Mouse (Mus musculus): ENCODE data around the gene Hist1h1d. TPM values are rescaled to one million over a fixed set of nuclear protein-coding genes. Genes with fewer than 3 reads are reported as not detected.
"Not testable (repeated sequence)": the region's sequence is repeated elsewhere in the genome, so short reads cannot be mapped to it uniquely, and the experiment has no call there.

Hist1h1d gene
- polyA plus RNA-seq, 1 experiment from 2014 or later, result 0.64 TPM

DNA sequence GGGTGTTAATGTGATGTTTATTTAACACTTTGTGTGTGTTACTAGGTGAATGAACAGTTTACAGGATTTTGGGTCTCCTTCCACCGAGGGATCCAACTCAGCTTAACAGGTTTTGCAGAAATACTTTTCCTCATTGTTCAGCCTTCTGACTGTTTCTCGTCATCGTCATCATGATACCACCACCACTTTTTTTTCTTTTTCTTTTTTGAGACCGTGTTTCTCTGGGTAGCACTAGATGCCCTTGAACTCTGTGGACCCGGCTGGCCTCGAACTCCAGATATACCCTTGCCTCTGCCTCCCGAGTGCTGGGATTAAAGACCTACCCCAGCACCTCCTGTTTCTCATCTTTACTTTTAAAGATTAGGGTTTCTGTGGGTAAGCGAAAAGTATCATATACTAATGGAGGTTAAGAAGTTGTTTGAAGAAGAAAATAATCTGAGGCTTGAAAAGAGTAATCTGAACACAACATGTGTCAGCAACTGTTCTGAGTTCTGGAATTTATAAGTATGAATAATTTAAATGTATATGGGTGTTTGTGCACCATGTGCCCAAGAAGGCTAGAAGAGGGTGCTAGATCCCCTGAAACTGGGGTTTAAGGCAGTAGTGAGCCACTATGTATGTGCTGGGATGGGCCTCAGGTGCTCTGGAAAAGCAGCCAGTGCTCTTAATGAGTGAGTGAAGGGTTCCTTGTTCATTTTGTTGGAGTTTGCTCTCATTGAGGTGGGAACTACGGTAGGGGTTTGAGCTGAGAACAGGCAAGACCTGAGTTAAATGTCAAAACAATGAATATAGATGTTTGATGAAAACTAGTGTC, 20.6 kb upstream of the Hist1h1d start:
- Histone ChIP-seq H3K9ac (ENCODE audit: low read length) (peak overlapping the region; percentile 89), H3K4me3 (ENCODE audit: low read depth, low read length) (peak overlapping the region; percentile 54), H3K4me1 (replicated peaks; ENCODE audit: control insufficient read depth, insufficient read depth, low read length) (peaks cover 24% of the 10 kb centered on the region), H3K27ac (ENCODE audit: low read depth) (peak overlapping the region; percentile 99), H3K27me3 (replicated peaks; ENCODE audit: control insufficient read depth, insufficient read depth, low read length) (no peaks in the 10 kb centered on the region), H3K4me2 (ENCODE audit: low read length) (peak overlapping the region; percentile 70), H3K36me3 (ENCODE audit: control insufficient read depth, insufficient read depth, low read length) (no peaks in the 10 kb centered on the region), H3K9me3 (ENCODE audit: control insufficient read depth, low read length) (no peaks in the 10 kb centered on the region)
- WGBS, result 15% methylated on average over 9 of the region's 9 CpGs
- ATAC-seq (replicated peaks; ENCODE audit: low FRiP score, low TSS enrichment, low read depth) (no peak), DNase-seq (ENCODE audit: low spot score) (peak; percentile 51)

DNA sequence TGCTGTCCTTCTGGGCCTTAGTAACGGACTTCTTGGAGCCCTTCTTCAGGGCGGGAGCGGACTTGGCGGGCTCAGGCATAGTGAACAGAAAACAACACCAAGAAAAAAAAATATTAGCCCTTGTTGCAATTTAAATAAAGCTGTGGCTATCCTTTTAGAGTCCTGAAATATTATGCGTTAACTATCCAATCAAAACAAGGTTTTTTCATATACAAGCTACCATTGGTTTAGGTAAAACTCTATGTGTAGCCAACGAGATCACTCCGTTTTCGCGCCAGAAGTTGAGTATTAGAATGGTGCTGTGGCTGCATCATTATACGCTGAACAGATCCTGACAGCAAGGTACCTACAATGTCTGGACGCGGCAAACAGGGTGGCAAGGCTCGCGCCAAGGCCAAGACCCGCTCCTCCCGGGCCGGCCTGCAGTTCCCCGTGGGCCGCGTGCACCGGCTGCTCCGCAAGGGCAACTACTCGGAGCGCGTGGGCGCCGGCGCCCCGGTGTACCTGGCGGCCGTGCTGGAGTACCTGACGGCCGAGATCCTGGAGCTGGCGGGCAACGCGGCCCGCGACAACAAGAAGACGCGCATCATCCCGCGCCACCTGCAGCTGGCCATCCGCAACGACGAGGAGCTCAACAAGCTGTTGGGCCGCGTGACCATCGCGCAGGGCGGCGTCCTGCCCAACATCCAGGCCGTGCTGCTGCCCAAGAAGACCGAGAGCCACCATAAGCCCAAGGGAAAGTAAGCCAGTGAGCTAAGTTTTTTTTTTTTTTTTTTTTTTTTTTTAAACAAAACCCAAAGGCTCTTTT, 19.3 kb upstream of the Hist1h1d start, which contains the start of gene Hist1h2af:
Gene Hist1h2af, plus strand, starts transcription at position 347 of the 808 bp plus-strand sequence.
- ATAC-seq (replicated peaks; ENCODE audit: low FRiP score, low TSS enrichment, low read depth), result peak; percentile 38
- not testable (repeated sequence) for H3K36me3 ChIP-seq (ENCODE audit: control insufficient read depth, insufficient read depth, low read length); H3K27me3 ChIP-seq (replicated peaks; ENCODE audit: control insufficient read depth, insufficient read depth, low read length); H3K9me3 ChIP-seq (ENCODE audit: control insufficient read depth, low read length)
- Histone ChIP-seq H3K9ac (ENCODE audit: low read length) (peak within 1 kb of the TSS; percentile 92), H3K27ac (ENCODE audit: low read depth) (peak within 1 kb of the TSS; percentile 99), H3K4me2 (ENCODE audit: low read length) (peak within 1 kb of the TSS; percentile 70), H3K4me3 (ENCODE audit: low read depth, low read length) (peak within 1 kb of the TSS; percentile 54), H3K4me1 (replicated peaks; ENCODE audit: control insufficient read depth, insufficient read depth, low read length) (peaks cover 24% of the 10 kb centered on the region)
- DNase-seq (ENCODE audit: low spot score), result peak; percentile 85
- under 1% methylated on average over 26 of the region's 53 CpGs for WGBS

DNA sequence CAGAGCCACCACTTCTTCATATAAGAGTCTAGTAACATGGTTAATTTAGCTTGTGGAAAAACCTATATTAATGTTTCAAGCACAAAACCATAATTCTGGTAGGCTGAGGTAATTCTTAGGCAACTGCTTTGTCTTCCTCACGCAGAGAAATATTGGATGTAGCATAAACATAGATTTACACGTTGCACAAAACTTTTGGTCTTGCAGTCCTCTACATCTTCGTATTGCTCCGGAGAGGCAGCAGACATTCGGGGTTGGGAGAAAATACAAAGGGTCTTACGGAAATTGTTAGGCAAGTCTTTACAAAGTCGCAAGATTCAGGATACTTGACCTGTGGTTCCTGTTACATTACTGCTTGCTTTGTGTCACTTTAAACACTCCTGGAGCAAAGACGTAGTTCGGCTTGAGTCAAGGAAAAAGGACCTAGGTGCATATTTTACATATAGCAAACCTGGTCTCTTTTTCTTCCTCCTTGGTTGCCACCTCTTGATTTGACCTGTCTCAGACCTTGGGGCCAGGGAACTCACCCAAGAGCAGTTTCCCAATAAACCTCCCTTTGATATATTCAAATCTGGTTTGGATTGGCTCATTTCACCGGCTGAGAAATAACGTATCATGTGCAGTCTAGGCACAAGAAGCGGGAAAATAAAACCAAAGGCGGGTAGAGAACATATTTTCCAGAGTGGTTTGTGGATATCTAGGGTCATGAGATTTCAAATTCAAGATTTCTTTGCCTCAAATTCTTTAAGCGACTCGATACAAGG, 18.5 kb upstream of the Hist1h1d start:
- Histone ChIP-seq H3K27ac (ENCODE audit: low read depth) (peak overlapping the region; percentile 99), H3K9me3 (ENCODE audit: control insufficient read depth, low read length) (no peaks in the 10 kb centered on the region), H3K4me3 (ENCODE audit: low read depth, low read length) (peak overlapping the region; percentile 54), H3K36me3 (ENCODE audit: control insufficient read depth, insufficient read depth, low read length) (no peaks in the 10 kb centered on the region), H3K27me3 (replicated peaks; ENCODE audit: control insufficient read depth, insufficient read depth, low read length) (no peaks in the 10 kb centered on the region), H3K9ac (ENCODE audit: low read length) (peak overlapping the region; percentile 92), H3K4me1 (replicated peaks; ENCODE audit: control insufficient read depth, insufficient read depth, low read length) (peaks cover 17% of the 10 kb centered on the region), H3K4me2 (ENCODE audit: low read length) (peak overlapping the region; percentile 70)
- WGBS, result under 1% methylated on average over 15 of the region's 15 CpGs
- no peak for ATAC-seq (replicated peaks; ENCODE audit: low FRiP score, low TSS enrichment, low read depth)
- DNase-seq (ENCODE audit: low spot score), result peak; percentile 75

DNA sequence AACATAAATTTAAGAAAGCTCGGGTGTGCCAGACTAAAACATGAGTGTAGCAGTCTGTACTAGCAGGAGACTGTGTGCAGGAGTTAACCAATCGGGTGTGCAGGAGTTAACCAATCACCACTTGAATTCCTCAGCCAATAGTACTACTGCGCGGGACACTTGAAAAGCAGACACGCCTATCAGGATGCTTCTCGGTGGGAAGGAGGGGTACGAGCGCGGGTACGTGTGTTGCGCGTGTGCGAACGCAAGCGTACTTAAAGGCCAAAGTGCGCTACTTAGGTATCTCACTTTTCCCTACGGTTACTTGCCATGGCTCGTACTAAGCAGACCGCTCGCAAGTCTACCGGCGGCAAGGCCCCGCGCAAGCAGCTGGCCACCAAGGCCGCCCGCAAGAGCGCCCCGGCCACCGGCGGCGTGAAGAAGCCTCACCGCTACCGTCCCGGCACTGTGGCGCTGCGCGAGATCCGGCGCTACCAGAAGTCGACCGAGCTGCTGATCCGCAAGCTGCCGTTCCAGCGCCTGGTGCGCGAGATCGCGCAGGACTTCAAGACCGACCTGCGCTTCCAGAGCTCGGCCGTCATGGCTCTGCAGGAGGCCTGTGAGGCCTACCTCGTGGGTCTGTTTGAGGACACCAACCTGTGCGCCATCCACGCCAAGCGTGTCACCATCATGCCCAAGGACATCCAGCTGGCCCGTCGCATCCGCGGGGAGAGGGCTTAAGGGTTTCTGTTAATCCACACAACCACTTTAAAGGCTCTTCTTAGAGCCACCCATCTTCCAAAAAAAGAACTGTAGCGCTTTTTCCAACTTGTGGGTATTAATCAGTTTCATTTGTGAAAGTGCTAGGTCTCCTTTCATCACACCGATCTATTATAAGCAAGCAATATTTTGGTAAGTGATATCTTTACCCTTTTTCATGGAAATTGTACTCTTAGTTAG, 17.7 kb upstream of the Hist1h1d start, which contains the start of gene Hist1h3g:
Gene Hist1h3g, plus strand, starts transcription at position 286 of the 939 bp plus-strand sequence.
- Histone ChIP-seq H3K4me3 (ENCODE audit: low read depth, low read length) (peak within 1 kb of the TSS; percentile 54), H3K9ac (ENCODE audit: low read length) (peak within 1 kb of the TSS; percentile 92), H3K4me1 (replicated peaks; ENCODE audit: control insufficient read depth, insufficient read depth, low read length) (peaks cover 16% of the 10 kb centered on the region), H3K4me2 (ENCODE audit: low read length) (peak within 1 kb of the TSS; percentile 70), H3K27ac (ENCODE audit: low read depth) (peak within 1 kb of the TSS; percentile 99)
- not testable (repeated sequence) for H3K27me3 ChIP-seq (replicated peaks; ENCODE audit: control insufficient read depth, insufficient read depth, low read length); H3K9me3 ChIP-seq (ENCODE audit: control insufficient read depth, low read length); H3K36me3 ChIP-seq (ENCODE audit: control insufficient read depth, insufficient read depth, low read length)
- peak; percentile 89 for ATAC-seq (replicated peaks; ENCODE audit: low FRiP score, low TSS enrichment, low read depth)
- DNase-seq (ENCODE audit: low spot score), result peak; percentile 92
- under 1% methylated on average over 45 of the region's 62 CpGs for WGBS

DNA sequence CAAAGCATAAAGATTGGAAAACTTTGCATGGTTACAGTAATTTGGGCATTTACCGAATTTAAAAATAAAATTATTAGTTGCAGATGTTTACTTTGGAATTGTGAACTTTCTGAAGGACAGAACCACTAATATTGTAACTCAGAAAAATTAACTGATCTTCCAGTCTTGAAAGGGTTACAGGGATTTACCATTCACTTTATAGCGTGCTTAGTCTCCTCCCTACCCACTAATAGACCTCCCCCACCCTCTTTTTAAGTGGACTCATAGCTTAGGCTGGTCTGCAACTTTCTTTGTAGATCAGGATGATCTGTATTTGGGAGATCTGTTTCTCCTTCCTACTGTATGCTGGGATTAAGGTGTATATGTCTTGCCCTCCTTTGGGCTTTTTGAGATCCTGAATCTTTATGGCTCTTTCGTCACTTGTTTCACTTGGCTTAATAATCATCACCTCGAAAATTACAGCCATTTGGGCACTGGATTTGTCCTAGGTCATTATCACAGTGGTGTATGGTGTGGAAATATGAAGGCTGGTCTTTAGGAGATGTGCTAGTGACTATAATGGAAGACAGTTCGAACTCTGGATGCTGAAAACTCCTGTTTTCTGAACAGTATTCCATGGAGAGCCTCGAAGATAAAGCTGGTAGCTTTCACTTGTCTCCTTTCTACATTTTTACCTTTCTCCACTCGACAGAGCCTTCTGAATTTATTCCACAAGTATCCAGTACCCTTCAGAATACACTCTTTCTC, 16.8 kb upstream of the Hist1h1d start:
- peak; percentile 52 for DNase-seq (ENCODE audit: low spot score)
- Histone ChIP-seq H3K9me3 (ENCODE audit: control insufficient read depth, low read length) (no peaks in the 10 kb centered on the region), H3K4me1 (replicated peaks; ENCODE audit: control insufficient read depth, insufficient read depth, low read length) (peaks cover 16% of the 10 kb centered on the region), H3K27me3 (replicated peaks; ENCODE audit: control insufficient read depth, insufficient read depth, low read length) (no peaks in the 10 kb centered on the region), H3K36me3 (ENCODE audit: control insufficient read depth, insufficient read depth, low read length) (no peaks in the 10 kb centered on the region), H3K9ac (ENCODE audit: low read length) (peak overlapping the region; percentile 92), H3K4me3 (ENCODE audit: low read depth, low read length) (peak overlapping the region; percentile 54), H3K4me2 (ENCODE audit: low read length) (peak overlapping the region; percentile 70), H3K27ac (ENCODE audit: low read depth) (peak overlapping the region; percentile 99)
- ATAC-seq (replicated peaks; ENCODE audit: low FRiP score, low TSS enrichment, low read depth), result no peak
- WGBS, result 16% methylated on average over 7 of the region's 7 CpGs

DNA sequence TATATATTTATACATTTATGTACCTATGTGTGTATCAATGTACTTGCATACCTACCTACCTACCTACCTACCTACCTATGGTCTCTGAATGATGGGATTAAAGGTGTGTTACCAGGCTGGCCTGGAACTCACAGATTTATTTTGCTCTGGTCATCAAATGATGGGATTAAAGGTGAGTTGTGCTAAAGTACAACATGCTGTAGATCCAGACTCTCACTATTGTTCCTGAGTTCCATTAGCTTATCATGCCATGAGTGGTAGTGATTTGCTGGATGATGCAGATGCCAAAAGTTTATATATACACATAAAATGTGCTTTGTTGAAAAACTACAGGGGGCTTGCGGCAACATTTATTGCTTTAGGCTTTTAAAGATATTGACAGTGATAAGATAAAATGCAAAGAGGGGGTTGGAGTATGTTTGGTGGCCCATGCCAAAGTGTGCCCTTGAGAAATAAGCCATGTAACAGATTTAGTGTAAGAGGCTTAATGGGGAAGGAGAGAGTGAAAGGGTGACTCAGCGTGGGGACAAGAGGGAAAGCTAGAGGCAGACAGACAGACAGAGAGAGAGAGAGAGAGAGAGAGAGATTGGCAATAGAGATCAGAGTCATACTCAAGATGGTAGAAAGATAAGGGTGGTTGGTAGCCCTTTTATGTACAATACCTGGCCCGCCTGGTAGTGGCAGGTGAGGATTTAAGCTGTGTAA, 15.9 kb upstream of the Hist1h1d start:
- peak overlapping the region; percentile 92; the same call in 1 of the 2 replicates for H3K9ac ChIP-seq (ENCODE audit: low read length)

DNA sequence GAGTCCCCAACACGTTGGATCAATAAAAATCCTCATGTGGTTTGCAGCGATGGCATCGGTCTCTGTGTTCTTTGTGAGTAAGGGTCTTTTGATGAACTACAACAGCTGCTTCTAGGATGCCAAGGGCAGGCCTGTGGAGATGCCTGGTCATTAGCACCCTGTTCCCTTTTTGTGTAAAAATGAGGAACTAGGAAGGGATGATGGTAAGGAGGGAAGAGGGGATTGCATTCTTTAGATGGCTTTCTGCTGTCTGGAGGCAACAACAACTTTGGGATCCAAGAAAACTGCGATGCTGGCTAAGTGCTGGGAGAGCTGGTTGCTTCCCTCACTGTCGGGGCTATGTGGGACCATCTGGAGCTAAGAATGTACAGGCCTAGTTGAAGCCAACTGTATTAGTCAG, 14.8 kb upstream of the Hist1h1d start:
- H3K9me3 ChIP-seq (ENCODE audit: control insufficient read depth, low read length), result no peaks in the 10 kb centered on the region
- WGBS, result 74% methylated on average over 5 of the region's 5 CpGs
- H3K4me2 ChIP-seq (ENCODE audit: low read length), result no peak overlapping the region
- peaks cover 6% of the 10 kb centered on the region; the same call in 1 of the 2 replicates for H3K4me1 ChIP-seq (replicated peaks; ENCODE audit: control insufficient read depth, insufficient read depth, low read length)
- no peak overlapping the region for H3K9ac ChIP-seq (ENCODE audit: low read length)
- H3K36me3 ChIP-seq (ENCODE audit: control insufficient read depth, insufficient read depth, low read length), result no peaks in the 10 kb centered on the region
- ATAC-seq (replicated peaks; ENCODE audit: low FRiP score, low TSS enrichment, low read depth) (no peak), DNase-seq (ENCODE audit: low spot score) (no peak)
- no peak overlapping the region for H3K4me3 ChIP-seq (ENCODE audit: low read depth, low read length)
- H3K27me3 ChIP-seq (replicated peaks; ENCODE audit: control insufficient read depth, insufficient read depth, low read length), result no peaks in the 10 kb centered on the region
- no peak overlapping the region for H3K27ac ChIP-seq (ENCODE audit: low read depth)

More for the DNA sequence above, 15.9 kb upstream of the Hist1h1d start:
- H3K4me3 ChIP-seq (ENCODE audit: low read depth, low read length), result peak overlapping the region; percentile 54
- peaks cover 16% of the 10 kb centered on the region for H3K4me1 ChIP-seq (replicated peaks; ENCODE audit: control insufficient read depth, insufficient read depth, low read length)
- H3K36me3 ChIP-seq (ENCODE audit: control insufficient read depth, insufficient read depth, low read length), result no peaks in the 10 kb centered on the region
- H3K27me3 ChIP-seq (replicated peaks; ENCODE audit: control insufficient read depth, insufficient read depth, low read length), result no peaks in the 10 kb centered on the region
- ATAC-seq (replicated peaks; ENCODE audit: low FRiP score, low TSS enrichment, low read depth), result no peak
- no peaks in the 10 kb centered on the region for H3K9me3 ChIP-seq (ENCODE audit: control insufficient read depth, low read length)
- 74% methylated on average over 3 of the region's 3 CpGs for WGBS
- H3K27ac ChIP-seq (ENCODE audit: low read depth), result no peak overlapping the region
- peak overlapping the region; percentile 70 for H3K4me2 ChIP-seq (ENCODE audit: low read length)
- DNase-seq (ENCODE audit: low spot score), result no peak

Data from intestine, embryonic 14.5 days (tissue).